Mouse (Mus musculus) heart, postnatal 25 days (tissue): ENCODE results near the gene Rasa3. TPM values are rescaled to one million over a fixed set of nuclear protein-coding genes. Genes with fewer than 3 reads are reported as not detected.

Source experiments
- DNase-seq: peaks from one replicate; pipeline ENCODE4 v3.0.0; 2022; ENCODE audit warnings: low spot score
- intact Hi-C: fragments of 180-260 bp; cut with DNase I; formaldehyde crosslinking; loops from one replicate; pipeline ENCODE4 v1.15.1; 2025
- total RNA-seq, 2 experiments: library from RNA; stranded (reverse); gene quantifications; 2 replicates each; pipeline ENCODE4 v1.2.3; 2021

Gene Rasa3
- total RNA-seq, 2 experiments from 2014 or later, result 14.8 to 19.8 TPM

DNA sequence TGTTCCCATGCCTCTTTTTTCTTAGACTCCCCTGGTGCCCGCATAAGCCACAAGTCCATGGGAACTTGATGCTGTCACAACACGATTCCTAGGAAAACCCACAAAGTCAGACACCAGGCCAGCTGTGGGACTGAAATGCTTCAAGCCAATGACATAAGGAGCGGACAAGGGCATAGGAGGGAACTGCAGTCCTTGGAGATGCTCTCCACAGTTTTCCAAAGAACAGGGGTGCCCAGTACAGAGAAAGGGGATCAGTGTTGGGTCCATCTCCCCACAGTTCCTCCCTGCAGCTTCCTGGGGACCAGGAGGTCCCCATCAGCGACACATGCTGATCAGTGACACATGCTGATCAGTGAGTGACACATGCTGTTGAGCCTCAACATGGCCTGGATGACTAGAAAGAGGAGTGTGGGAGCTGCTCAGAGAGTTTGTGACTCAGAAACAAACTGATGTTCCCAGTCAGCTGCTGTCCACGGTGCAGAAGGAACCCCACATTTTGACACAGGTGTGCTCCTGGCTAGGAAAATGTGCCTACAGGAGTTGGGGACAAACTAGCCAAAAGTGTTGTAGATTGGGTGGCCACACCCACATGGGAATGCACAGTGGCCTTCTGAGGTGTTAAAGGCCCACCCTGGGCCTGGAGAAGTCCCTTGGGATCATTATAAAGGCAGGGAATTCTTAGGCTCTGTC lies 52.0 kb downstream of the Rasa3 start:
- intact Hi-C loops, result no loop called here
- no peak for DNase-seq

DNA sequence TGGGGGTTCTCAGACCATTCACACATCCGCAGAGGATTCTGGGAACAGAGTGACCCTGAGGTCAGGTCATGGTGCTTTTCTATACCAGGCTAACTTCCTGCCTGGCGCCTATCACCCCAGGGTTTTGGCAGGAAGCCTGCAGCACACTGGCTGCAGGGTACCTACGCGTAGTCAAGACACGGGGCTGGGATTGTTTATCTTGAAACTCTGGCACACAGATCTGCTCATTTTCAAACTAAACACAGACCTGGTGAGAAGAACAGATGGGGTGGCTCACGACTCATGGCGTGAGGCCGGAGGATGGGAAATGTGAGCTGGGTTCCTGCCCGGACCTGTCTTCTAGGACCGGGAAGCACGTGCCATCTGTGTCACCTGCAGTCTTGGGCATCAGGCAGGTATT lies 52.5 kb downstream of the Rasa3 start:
- DNase-seq, result no peak
- intact Hi-C loops, result no loop called here

DNA sequence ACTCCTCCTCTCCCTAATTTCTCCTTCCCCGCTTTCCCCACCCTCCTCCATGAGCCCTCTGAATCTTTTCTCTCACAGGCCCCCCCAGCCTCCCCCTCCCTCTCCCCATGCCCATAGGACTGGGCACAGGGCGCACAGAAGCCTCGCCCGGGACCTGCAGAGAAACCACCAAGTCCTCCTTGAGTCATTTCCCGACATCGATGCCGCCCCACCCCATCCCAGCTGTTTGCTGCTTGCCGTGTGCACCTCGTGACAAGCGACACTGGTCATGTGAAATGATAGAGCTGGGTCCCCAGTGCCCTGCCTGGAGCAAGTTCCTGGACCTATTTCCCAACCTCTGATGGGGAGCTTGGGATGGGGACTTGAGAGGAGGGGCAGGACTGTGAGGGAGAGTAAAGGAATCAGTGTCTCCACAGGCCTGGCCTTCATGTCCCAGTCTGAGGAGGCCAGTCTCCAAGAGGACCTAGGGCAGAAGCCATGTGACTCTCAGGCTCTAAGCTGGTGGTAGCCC lies 53.4 kb downstream of the Rasa3 start:
- intact Hi-C loops, result no loop called here
- DNase-seq, result peak; percentile 86

DNA sequence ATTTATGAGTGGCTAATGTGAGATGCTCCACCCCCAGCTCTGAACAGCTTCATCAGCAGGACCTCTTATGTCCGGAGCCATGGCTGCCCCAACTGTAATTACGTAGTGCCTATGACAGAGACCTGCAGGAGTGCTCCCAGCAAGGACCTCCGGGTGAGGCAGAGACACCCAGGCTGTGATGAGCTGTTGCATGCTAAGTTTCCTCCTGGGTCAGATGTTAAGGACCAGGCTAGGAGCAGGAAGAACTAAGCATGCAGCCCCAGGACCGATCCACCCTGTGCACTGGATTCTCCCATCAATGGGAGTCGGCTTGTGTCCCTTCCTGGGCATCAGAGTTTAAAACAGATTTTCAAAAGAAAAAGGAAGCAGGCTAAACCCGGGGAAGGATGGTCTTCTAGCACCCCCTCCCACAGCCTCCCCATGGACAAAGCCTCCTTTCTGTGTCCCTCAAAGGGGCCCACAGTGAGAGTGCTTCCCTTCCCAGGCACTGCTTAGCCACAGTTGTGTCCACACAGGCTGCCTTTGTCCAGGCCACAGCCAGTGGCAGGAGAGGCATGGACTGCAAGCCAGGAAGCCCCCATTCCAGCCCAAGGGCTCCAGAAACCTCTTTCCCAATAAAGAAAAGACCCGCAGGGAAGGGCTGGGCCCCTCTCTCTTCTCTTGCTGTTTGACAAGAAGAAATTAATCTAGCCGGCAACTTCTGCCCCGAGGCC lies 54.2 kb downstream of the Rasa3 start:
- DNase-seq, result no peak
- intact Hi-C loops, result no loop called here

DNA sequence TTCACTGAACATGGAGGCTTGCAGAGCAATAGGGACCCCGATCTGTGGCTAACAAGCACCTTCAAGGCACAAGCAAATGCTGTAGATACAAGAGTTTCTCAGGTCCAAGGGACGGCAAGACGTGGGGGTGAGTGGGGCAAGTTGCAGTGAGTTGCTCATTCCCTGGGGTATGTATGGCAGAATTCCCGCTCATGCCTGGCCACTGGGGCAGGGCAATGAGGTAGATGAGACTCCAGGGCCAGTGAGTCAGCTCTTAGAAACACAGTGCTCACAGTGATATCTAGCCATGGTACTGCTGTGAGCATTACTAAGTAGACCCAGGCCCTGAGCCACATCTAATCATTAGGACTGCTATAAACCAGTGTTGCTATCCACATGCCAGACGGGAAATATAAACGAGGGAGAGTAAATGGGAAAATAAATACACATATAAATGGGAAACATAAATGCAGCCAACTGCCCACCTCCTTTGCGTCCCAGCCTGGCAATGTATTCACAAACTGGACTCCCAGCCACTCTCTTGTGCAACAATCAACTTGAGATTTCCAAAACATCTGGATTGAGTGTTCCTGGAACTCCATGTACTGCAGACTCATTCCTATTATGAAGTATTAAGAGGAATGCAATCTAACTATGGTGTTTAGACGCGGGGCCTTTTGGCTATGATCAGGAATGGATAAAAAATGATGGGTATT lies 57.0 kb downstream of the Rasa3 start:
- no peak for DNase-seq

DNA sequence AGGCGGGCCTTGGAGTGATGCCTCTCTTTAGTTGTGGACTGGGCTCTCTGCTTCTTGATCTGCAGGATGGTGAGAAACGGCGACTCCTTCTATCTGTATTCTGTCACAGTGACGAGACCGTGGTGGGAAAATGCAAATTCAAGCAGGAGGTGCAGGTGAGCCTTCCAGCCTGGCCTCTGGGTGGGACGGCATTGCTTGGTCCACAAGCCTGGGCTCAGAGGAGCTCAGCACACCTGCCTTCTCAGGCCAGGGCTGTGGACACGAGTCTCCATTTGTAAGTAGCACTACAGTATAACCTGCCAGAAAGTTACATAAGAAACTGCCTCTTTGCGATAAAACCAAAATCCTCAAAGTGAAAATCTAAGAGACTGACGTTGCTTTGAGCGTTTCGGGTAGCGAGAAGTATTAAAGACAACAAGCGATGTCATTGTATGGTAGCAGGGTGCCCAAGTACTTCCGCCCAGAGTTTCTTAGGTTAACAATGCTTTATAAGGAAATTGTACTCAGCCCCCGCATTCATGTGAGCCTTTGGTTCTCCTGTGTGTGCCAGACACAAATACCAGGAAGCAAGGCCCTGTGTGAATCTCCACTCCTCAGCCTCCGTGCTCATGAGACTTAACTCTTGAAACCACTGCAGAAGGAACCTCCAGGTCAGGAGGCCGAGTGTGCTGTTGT lies 60.4 kb downstream of the Rasa3 start:
- intact Hi-C loops, result loop anchor here (5.0 kb wide), 1 partner anchor 45 kb away; no protein-coding TSS in a partner anchor

More for the DNA sequence above, 57.0 kb downstream of the Rasa3 start:
- intact Hi-C loops, result no loop called here

DNA sequence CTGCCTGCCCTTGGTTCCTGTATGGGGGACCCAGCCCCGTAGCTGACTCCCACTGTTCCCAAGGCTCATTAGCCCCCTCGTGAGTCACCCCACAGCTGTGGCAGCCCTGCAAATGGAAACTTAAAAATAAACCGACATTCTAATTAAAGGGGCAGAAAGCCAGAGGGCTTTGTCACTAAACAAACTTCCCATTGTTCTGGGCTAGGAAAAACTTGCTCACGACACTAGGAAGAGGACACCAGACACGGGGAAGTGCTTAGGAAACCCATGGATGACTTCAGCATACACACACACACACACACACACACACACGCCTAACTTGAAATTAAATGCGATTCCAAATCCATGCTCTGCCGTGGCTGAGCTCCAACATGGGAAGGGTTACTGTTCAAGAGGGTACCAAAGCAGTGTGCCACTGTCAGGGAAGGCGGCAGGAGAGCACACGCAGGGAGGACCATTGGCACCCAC lies 62.4 kb downstream of the Rasa3 start:
- intact Hi-C loops, result loop anchor here (5.0 kb wide), 1 partner anchor 47 kb away; no protein-coding TSS in a partner anchor
- DNase-seq, result peak; percentile 50

More for the DNA sequence above, 60.4 kb downstream of the Rasa3 start:
- no peak for DNase-seq

DNA sequence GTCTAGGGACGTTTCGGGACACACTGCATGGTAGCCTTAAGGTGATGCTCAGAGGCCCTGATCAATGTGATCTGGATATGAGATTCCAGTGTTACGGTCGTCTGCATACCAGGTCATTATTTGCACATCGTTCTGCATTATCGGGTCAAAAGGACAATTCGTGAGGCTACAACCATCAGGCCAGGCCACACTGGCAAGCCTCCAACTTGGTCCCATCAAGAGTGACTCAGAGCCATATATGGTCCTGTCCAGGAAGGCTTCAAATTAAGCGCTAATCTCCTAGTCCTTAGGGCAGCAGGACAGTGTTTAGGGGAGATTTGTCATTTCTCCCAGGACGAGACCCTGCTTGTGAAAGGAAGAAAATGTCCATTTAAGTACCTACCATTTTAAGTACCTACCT lies 63.3 kb downstream of the Rasa3 start:
- no peak for DNase-seq
- intact Hi-C loops, result no loop called here

DNA sequence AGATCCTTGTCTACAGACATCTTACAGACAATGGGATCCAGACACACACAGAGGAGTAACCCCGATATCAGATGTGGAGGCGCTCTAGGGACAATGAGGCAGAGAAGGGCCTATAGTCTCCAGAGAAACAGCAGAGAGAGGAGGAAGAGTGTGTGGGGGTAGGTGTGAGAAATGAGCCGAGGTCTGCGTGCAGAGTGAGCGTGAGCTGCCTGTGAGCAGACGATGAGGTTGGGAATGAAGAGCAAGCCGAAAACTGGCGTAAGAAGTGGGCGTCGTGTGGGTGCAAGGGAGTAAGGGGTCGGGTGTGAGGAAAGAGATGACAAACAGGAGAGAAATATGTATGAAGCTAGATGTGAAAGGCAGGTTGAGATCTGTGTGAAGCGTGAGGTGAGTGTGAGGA lies 65.7 kb downstream of the Rasa3 start:
- DNase-seq, result no peak
- intact Hi-C loops, result no loop called here

DNA sequence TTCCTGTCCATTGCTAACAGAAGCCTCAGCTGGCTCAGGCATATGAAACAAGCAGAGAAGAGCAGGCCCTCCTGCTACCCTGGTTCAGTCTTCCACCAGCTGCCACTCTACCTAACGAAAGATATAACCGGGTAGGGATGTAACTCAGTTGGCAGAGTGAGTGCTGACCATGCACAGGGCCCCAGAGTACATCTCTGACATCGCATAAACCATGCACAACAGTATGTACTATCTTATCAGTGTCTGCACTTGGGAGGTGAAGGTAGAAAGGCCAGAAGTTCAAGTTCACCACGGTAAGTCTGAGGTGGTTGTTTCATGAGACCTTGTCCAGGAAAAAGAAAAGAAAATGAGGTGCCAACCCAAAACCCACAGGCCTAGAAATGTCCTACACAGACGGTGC lies 67.4 kb downstream of the Rasa3 start:
- DNase-seq, result no peak
- intact Hi-C loops, result no loop called here

DNA sequence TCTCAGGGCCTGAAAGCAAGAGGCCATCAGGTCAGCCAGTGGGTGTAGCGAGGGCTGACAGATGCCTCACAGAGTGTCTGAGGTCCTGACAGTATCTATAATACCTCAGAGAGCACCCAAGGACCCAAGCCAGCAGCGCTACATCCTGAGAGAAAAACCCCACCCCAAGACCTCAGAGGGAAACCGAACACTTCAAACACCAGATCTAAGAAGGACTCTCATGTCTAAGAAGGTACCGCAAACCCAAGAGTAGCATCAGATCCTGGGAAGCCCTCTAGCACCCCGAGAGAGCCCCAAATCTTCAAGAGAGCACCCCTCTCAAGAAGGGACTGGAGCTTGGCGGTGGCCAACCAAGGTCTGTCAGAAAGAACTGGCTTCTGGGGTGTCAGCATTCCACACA lies 68.5 kb downstream of the Rasa3 start:
- DNase-seq, result no peak
- intact Hi-C loops, result no loop called here

DNA sequence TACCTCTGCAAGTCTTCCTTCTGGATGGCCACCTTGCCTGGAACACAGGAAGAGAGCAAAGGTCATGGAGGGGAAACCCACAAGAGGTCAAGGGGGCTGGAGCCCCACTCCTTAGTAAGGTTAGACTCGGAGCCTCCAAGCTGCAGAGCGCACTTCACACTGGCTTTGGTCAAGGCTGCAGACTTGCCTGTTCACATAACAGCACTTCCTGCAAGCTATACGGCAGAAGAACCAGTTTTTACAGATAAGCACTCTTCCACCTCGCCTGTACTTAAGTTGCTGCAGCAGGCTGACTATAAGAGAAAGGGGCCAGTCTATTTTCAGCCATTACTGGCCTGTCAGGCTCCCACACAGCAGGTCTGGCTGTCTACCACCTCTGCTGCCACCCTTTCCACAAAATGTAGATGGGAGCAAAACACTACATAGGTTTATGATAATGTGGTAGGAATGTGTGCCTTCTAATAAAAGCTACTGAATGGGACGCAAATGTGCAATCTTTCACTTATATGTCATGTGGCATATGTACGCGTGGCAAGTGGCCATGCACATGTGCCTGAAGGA lies 71.4 kb downstream of the Rasa3 start:
- intact Hi-C loops, result no loop called here
- DNase-seq, result no peak

DNA sequence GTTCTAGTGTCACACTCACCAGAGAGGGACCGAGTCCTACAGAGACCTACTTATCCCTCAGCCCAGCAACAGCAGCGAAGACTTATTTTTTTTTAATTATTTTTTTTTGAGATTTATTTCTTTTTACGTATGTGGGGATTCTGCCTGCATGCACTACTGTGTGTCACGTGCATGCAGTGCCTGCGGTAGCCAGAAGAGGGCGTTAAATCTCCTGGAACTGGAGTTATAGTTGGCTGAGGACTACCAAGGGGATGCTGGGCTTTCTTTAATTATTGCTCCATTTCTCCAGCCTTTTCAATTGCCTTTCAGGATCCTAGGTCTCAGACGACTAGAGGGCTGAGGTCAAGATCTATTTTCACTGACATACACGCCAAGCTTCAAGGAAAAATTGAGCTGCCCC lies 74.8 kb downstream of the Rasa3 start:
- intact Hi-C loops, result loop anchor here (5.0 kb wide), 1 partner anchor 75 kb away; the partner anchor contains the start of gene Rasa3
- DNase-seq, result no peak

DNA sequence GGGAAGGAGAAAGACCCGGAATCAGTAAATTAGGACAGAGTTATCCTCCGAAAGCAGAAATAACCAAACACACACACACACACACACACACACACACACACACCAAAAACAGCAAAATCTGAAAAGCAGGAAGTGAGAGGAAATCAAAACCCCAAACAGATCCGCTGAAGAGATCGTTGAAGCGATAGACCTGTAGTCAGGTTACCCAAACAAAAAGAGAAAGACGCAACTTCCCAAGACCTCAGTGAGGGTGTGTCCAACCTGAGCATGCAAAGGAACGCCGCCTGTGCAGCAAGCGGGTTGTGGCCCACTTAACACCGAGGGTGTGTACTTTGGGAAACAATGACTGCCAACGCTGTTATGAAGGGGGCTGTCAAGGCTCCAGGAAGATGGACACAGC lies 76.2 kb downstream of the Rasa3 start:
- no peak for DNase-seq
- intact Hi-C loops, result loop anchor here (5.0 kb wide), 1 partner anchor 76 kb away; the partner anchor contains the start of gene Rasa3

DNA sequence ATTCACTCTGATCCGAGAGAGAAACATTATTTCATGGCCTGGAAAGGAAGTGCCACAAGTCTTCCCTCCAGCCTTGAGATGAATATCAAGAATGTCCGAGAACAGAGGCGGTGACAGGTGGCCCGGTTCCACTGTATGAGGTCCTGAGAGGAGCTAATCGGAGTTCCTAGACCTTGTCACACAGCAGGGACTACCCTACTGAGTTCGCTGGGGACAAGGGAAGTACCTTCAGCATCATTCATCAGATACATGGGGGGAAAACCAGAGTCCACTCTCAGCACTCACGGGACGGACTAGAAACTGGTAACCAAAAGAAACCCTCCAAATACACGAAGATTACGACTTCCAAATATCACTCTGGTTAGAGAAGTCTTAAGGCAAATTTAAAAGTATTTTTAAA lies 76.7 kb downstream of the Rasa3 start:
- DNase-seq, result no peak
- intact Hi-C loops, result loop anchor here (5.0 kb wide), 1 partner anchor 77 kb away; the partner anchor contains the start of gene Rasa3

DNA sequence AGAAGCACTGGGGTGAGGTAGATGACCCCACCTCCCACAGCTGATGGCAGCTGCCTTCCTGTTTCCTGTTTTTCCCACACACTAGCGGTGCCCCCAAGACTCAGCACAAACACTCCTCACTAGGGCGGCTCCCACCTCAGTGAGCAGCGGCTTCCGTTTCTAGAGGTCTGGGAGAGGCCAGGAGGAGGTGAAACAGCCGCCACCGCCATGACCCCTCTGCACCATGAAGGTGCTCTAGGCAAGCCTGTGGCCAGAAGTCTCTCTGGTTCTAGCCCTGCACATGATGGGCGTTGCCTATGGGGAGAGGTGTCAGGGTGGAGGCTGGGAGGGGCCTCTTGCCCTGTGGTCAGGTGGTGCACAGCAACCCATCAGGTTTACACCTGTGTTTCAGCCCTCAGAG lies 77.2 kb downstream of the Rasa3 start:
- no peak for DNase-seq
- intact Hi-C loops, result loop anchor here (5.0 kb wide), 1 partner anchor 77 kb away; the partner anchor contains the start of gene Rasa3

DNA sequence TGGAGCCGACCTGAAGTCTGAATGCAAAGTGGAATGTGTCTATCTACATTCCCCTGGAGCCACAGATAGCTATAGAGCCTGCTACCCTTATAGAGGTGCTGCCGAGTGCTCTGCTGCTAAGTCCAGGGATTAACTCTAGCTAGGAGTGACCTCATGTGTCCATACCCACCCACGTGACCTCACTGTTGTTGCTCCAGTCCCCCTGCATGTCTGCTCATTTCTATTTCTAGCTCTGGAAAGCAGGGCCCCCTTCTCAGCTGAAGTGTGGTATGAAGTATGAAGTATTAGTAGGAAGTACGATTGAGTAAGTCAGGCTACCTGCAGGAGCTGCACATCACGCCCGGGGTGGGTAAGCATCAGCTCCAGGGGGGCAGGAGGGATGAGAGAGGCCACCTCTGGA lies 79.6 kb downstream of the Rasa3 start:
- intact Hi-C loops, result loop anchor here (5.0 kb wide), 1 partner anchor 130 kb away; no protein-coding TSS in a partner anchor

DNA sequence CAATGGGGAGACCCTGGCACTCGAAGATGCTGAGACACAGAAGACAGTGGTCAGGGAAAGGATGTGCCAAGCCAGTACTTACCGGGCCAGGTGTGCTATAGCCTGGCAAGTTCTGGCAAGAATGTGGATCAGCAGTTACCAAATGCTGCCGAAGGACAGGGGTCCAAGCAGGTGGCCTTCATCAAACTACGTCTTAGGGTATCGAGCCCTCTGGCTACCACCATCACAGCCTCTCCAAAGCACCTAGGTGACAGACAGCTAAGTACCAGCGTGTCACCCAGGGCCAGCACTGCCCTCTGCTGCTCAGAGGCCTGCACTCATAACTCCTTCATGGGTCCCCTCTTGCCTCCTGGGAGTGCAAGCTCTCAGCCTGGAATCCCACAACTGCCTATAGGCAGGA lies 81.5 kb downstream of the Rasa3 start:
- DNase-seq, result no peak
- intact Hi-C loops, result loop anchor here (5.0 kb wide), 1 partner anchor 131 kb away; no protein-coding TSS in a partner anchor

More for the DNA sequence above, 79.6 kb downstream of the Rasa3 start:
- DNase-seq, result no peak

DNA sequence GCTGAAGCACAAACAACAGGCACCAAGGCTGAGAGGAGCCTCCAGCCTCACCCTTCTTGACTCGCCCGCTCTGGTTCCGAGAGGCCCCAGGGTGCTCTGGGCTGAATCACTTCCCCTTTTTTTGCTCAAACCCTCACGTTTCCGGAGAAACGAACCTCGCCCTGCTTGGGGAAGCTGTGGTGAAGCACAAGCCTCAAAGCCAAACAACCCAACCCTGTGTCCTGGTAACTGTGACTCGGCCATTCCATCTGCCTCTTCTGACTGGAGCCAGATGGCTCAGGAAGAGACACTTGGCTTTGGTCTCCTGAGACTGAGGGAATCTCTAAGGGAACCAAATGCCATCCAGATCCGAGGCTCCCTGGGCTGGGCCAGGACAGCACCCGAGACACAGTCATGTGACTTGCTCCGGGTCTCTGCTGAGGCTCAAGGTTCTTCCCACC lies 82.5 kb downstream of the Rasa3 start:
- DNase-seq, result peak; percentile 49
- intact Hi-C loops, result loop anchor here (5.0 kb wide), 1 partner anchor 132 kb away; no protein-coding TSS in a partner anchor
